Mouse (Mus musculus) bone marrow, adult 2 months (tissue): Measurements from ENCODE around the gene Fbxl21.

Experiments
- CTCF ChIP-seq: fragments of 200-500 bp; IDR thresholded peaks from 2 replicates; pipeline ENCODE4 v1.5.1; 2011; ENCODE audit warnings: low read length, control low read depth; ENCODE audit not compliant: control insufficient read depth, insufficient read depth
- POLR2A ChIP-seq: fragments of 200-500 bp; IDR thresholded peaks from 2 replicates; pipeline ENCODE4 v1.6.1; 2011; ENCODE audit warnings: low read depth, mild to moderate bottlenecking, control low read depth, low read length, borderline replicate concordance; ENCODE audit not compliant: control insufficient read depth

GRCm38 (mm10) chr13:56581961-56582434 is 59.7 kb downstream of the Fbxl21 start:
- TF ChIP-seq POLR2A (no peak), CTCF (no peak)
